Mouse (Mus musculus) hindbrain, embryonic 10.5 days (tissue): Measurements from ENCODE around the gene Med27. TPM values are rescaled to one million over a fixed set of nuclear protein-coding genes. Genes with fewer than 3 reads are reported as not detected.
A peak's percentile ranks its signal among the peaks of the same experiment; 100 is the strongest.

Source experiments
- DNase-seq: peaks from one replicate; pipeline ENCODE4 v3.0.0-alpha.2; 2017; ENCODE audit warnings: low spot score
- H3K27ac ChIP-seq: fragments of 300-500 bp; sonication (generic); 2 replicates; pipeline ENCODE4 v1.5.1; 2016; ENCODE audit warnings: mild to moderate bottlenecking, moderate library complexity
- H3K27me3 ChIP-seq: fragments of 300-500 bp; sonication (generic); 2 replicates; pipeline ENCODE4 v1.6.1; 2016; ENCODE audit warnings: mild to moderate bottlenecking; ENCODE audit not compliant: poor library complexity, insufficient read depth, severe bottlenecking
- H3K36me3 ChIP-seq: fragments of 300-500 bp; sonication (generic); 2 replicates; pipeline ENCODE4 v1.6.1; 2016; ENCODE audit warnings: mild to moderate bottlenecking, moderate library complexity
- H3K4me1 ChIP-seq: fragments of 300-500 bp; sonication (generic); replicated peaks from 2 replicates; pipeline ENCODE4 v1.6.1; 2016; ENCODE audit warnings: mild to moderate bottlenecking
- H3K4me3 ChIP-seq: fragments of 300-500 bp; sonication (generic); 2 replicates; pipeline ENCODE4 v1.5.1; 2016; ENCODE audit warnings: mild to moderate bottlenecking, moderate library complexity
- H3K9me3 ChIP-seq: fragments of 300-500 bp; sonication (generic); 2 replicates; pipeline ENCODE4 v1.6.1; 2016; ENCODE audit warnings: mild to moderate bottlenecking, moderate library complexity
- WGBS: fragments of 180-500 bp; shearing (Covaris S2); methylation state at CpG from one replicate; pipeline ENCODE4 v1.1.7; 2016; 5-methylcytosine and 5-hydroxymethylcytosine counted together
- polyA plus RNA-seq: library from polyadenylated mRNA; unstranded; fragments of >200 nt; fragmentation: Nextera tagmentation; extraction: Ambion mirVana; gene quantifications from 2 replicates; pipeline ENCODE4 v1.2.1, GENCODE M21; 2016

Gene Med27
- polyA plus RNA-seq, 1 experiment from 2014 or later: 70.2 TPM

DNA sequence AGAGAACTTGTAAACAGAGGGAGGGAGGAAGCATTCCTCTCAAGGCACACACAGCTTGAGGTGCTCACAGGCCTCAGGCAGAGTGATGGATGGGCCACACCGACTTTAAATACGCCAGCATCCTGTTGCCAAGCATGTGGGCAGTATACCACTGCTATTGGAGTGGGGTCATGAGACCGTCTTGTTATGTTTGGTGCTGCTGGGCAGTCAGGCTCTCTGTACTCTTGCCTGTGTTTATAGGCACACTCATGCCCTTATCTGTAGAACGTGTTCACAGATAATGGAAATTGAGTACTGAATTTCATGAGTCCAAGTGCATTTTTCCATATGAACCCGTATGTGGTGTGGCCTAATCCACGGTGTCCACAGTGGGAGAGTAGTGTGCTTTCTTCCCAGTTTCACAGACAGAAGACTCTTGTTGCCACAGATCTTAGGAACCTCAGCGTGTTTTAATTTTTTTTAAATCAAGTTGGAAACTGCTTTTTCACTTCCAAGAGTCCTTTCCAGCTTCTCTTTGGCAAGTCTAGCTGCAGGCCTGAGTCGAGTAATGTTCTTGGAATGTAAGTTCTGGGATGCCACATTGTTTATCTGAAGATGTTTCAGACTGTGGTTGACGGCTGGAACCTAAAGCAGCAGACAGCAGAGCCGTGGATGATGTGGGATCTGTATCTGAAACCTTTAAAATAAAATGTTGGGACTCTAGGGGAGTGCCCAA, 75.7 kb downstream of the Med27 start:
- Histone ChIP-seq H3K27ac (peak overlapping the region; percentile 59; the same call in 1 of the 2 replicates), H3K9me3 (no peaks in the 10 kb centered on the region), H3K4me1 (peaks cover 61% of the 10 kb centered on the region), H3K36me3 (no peaks in the 10 kb centered on the region), H3K4me3 (no peak overlapping the region), H3K27me3 (no peaks in the 10 kb centered on the region)
- DNase-seq: no peak
- WGBS: 84% methylated on average over 10 of the region's 10 CpGs

DNA sequence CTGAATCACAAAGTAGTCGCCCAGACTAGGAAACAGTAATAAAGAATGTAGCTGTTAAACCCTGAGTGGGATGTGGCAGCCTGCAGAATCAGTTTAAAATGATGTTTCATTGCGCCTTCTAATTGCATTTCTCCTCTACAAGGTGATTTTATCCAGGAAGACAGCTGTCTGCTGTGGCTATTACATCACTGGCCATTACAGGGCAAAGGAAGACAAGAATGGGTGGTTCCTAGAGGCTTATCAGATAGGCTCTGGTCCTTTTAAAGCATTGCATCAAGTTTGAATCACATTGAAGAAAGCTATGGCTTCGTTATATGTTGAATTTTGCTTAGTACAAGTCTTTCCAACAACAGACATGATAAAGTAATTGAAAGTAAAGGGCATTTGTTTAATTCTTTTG, 76.4 kb downstream of the Med27 start:
- Histone ChIP-seq H3K27me3 (no peaks in the 10 kb centered on the region), H3K4me3 (no peak overlapping the region), H3K27ac (no peak overlapping the region), H3K4me1 (peaks cover 55% of the 10 kb centered on the region), H3K9me3 (no peaks in the 10 kb centered on the region), H3K36me3 (no peaks in the 10 kb centered on the region)
- DNase-seq: no peak
- 87% methylated on average over 3 of the region's 3 CpGs for WGBS

DNA sequence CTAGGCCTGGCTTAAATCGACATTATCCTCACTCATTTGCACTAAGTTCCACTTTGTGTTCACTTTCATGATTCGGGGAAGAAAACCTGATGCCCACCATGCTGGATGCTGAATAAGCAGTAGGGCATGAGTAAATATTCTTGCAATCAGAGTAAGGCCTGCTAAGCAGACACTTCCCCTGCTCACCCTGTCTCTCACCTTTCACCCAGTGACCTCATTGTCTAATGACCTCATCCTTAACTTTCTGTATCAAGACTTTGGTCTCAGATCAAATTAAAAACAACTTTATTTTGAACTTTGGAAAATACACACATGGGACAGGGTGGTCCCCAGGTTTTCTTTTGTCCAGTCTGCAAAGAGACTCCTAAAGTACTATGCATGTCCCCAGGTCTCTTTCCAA, 78.8 kb downstream of the Med27 start:
- no peaks in the 10 kb centered on the region for H3K9me3 ChIP-seq
- H3K36me3 ChIP-seq: no peaks in the 10 kb centered on the region
- H3K4me3 ChIP-seq: no peak overlapping the region
- no peak overlapping the region for H3K27ac ChIP-seq
- DNase-seq: no peak
- H3K27me3 ChIP-seq: no peaks in the 10 kb centered on the region
- WGBS: 88% methylated on average over 2 of the region's 2 CpGs
- H3K4me1 ChIP-seq: peaks cover 32% of the 10 kb centered on the region

DNA sequence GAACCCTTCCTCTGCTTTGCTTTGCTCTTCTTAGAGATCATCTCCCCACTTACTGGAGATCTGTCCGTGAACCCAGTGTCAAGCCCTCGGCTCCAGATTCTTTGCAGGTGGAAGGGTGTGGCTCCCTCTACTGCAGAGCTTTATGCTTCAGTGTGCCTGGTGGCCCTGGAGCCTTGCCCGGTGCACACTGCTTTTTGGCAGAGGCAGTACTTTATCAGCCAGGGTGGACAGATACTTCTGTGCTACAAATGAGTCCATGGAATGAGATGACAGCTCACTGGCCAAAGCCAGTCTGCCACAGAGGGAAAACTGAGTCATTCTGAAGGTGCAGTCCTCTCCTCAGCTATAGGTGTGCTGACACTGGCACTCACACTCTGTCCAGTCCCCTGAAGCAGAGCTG, 80.1 kb downstream of the Med27 start:
- H3K4me1 ChIP-seq: peaks cover 20% of the 10 kb centered on the region
- H3K27me3 ChIP-seq: no peaks in the 10 kb centered on the region
- H3K27ac ChIP-seq: no peak overlapping the region
- H3K9me3 ChIP-seq: no peaks in the 10 kb centered on the region
- no peak for DNase-seq
- WGBS: 87% methylated on average over 3 of the region's 3 CpGs
- H3K4me3 ChIP-seq: no peak overlapping the region
- no peaks in the 10 kb centered on the region for H3K36me3 ChIP-seq

DNA sequence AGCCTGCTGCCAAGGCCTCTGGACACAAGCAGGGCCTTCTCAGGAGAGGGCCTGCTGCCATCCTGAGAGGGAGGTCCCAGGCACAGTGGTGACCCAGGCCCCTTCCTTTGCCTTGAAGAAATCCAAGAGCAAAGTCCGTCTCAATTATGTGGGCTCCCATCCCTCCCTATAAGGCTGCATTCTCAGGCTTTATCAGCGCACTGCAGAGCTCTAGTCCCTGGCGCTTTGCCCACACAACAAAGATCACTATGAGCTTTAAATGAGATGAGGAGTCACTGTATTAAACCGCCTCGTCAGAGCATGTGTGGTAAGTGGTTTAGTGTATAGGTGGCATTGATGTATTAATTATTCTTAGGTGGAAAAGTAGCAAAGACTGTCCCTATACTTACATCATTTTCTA, 85.9 kb downstream of the Med27 start:
- H3K27me3 ChIP-seq: no peaks in the 10 kb centered on the region
- 86% methylated on average over 5 of the region's 5 CpGs for WGBS
- H3K27ac ChIP-seq: no peak overlapping the region
- no peaks in the 10 kb centered on the region for H3K9me3 ChIP-seq
- DNase-seq: no peak
- no peaks in the 10 kb centered on the region for H3K36me3 ChIP-seq
- 0 out of 2 replicates have a peak, but pooled peaks cover 2% of the 10 kb centered on the region for H3K4me1 ChIP-seq
- H3K4me3 ChIP-seq: no peak overlapping the region

DNA sequence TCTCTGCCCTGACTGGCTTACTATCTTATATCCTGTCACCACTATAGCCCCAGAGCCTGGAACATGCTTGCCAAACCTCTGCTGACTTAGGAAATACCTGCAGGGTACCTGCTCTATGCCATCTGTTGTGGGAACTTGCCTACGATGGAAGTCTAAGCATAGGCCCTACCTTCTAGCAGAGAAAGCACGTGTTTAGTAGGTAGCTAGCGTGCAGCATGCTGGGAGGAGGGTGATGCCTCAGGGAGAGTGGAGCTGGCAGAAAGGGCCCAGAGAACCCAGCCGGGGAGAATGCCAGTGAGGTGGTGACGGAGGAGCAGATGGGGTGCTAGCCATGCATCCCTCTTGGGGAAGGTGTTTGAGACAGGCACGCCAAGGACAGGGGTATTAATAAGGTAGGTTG, 89.8 kb downstream of the Med27 start:
- H3K4me3 ChIP-seq: no peak overlapping the region
- no peak for DNase-seq
- WGBS: 93% methylated on average over 6 of the region's 6 CpGs

DNA sequence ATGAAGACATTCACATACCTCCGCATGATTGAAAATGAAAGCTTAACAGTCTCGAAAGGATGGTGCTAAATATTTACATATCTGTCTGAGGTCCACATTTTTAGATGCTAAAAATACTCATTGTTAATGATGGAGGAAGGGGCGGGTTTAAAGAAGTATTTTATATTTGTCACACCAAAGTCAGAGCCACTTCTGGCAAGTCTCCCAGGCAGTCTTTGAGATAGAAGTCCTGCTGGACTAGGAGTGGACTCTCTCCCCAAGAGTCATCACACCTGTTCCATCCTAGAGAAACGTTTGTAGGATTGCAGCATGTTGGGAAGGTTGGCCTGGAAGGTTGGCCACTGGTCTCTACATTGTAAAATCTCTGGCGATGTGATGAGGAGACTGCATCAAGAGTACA, 90.5 kb downstream of the Med27 start:
- no peak overlapping the region for H3K4me3 ChIP-seq
- peaks cover 26% of the 10 kb centered on the region for H3K4me1 ChIP-seq
- no peaks in the 10 kb centered on the region for H3K9me3 ChIP-seq
- 93% methylated on average over 5 of the region's 5 CpGs for WGBS
- no peaks in the 10 kb centered on the region for H3K36me3 ChIP-seq
- no peaks in the 10 kb centered on the region for H3K27me3 ChIP-seq
- H3K27ac ChIP-seq: no peak overlapping the region
- DNase-seq: no peak

More for the DNA sequence above, 89.8 kb downstream of the Med27 start:
- H3K27me3 ChIP-seq: no peaks in the 10 kb centered on the region
- no peaks in the 10 kb centered on the region for H3K9me3 ChIP-seq
- peaks cover 26% of the 10 kb centered on the region for H3K4me1 ChIP-seq
- no peaks in the 10 kb centered on the region for H3K36me3 ChIP-seq
- H3K27ac ChIP-seq: no peak overlapping the region

DNA sequence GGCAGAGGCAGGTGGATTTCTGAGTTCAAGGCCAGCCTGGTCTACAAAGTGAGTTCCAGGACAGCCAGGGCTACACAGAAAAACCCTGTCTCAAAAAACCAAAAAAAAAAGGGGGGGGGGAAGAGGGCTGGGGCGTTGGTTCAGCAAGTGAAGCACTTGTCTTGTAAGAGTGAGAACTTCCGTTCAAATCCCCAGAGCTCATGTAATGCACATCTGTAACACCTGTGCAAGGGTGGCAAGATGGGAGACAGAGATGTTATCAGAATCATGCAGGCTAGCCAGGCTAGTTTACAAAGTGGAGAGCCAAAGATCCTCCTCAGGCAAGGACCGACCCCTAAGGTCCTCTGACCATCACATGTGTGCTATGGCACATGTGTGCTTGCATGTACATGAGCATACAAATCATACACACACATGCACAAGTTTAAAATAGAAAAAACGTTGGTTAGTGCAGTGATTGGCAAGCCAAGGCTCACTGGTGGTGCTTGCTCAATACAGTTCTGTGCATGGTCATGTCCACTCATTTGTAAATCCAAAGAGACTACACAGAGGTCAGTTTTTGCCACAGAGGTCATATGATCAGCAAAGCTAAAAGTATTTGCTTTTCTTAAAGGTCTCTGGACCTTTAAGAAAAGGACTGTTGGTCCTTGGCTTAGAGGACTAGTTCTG, 91.4 kb downstream of the Med27 start:
- H3K4me1 ChIP-seq: peaks cover 26% of the 10 kb centered on the region
- no peaks in the 10 kb centered on the region for H3K9me3 ChIP-seq
- WGBS: 91% methylated on average over 4 of the region's 4 CpGs
- H3K36me3 ChIP-seq: no peaks in the 10 kb centered on the region
- H3K27ac ChIP-seq: no peak overlapping the region
- no peak overlapping the region for H3K4me3 ChIP-seq
- DNase-seq: no peak
- H3K27me3 ChIP-seq: no peaks in the 10 kb centered on the region

DNA sequence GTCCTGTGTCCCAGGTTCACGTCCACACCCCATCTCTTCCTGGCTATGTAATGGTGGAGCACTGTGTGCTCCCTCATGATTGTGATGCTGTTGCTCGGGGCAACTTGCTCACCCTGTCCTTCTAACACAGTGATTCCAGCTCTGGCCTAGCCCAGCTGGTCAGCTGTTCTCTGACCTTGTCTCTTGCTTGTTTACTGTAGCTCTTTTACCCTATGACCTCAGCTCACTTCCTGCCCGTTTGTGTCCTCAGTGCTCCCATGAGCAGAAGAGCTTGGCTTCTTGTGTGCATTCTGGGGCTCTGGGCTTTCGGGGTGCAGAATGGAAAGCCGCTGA, 91.9 kb downstream of the Med27 start:
- Histone ChIP-seq H3K27ac (no peak overlapping the region), H3K36me3 (no peaks in the 10 kb centered on the region), H3K4me1 (peaks cover 29% of the 10 kb centered on the region), H3K9me3 (no peaks in the 10 kb centered on the region), H3K4me3 (no peak overlapping the region), H3K27me3 (no peaks in the 10 kb centered on the region)
- DNase-seq: no peak
- WGBS: 70% methylated on average over 5 of the region's 5 CpGs

DNA sequence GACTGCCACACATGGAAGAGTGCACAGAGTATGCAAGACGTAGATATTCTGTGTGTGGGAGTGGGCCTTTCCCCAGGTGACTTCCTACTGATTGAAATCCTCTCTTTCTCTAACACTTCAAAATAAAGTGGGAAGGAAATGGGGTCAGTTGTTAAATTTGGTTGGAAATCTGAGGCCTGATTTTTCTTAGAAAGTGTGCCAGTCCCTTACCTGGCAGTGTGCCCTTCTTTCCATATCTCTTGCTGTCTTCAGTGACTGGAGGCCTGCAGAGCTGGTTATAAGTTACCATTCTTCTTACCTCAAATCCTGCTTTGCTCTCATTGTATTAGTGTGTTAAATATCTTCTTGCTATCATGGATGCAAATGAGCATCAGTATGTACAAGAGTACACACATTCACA, 92.4 kb downstream of the Med27 start:
- no peak overlapping the region for H3K27ac ChIP-seq
- 67% methylated on average over 1 of the region's 1 CpGs for WGBS
- no peaks in the 10 kb centered on the region for H3K9me3 ChIP-seq
- H3K4me3 ChIP-seq: no peak overlapping the region
- no peaks in the 10 kb centered on the region for H3K36me3 ChIP-seq
- DNase-seq: no peak
- H3K4me1 ChIP-seq: peaks cover 33% of the 10 kb centered on the region
- no peaks in the 10 kb centered on the region for H3K27me3 ChIP-seq

DNA sequence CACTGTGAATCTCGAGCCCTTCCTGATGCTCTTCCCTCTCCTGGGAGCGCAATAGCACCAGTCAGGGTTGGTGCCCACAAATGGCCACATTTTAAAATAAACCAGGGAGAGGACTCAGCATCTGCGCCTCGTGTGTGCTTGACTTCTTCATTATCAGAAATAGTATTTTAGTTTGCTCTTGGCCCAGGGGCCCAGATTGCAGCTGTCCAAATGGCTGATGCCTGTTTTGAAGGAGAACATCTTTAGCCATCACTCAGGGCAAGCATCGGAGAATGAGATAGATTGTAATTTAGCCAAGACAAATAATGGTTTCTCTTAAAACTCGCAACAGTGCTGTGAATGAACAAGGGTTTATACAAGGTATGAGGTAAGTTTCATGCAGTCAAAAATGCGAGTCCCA, 92.8 kb downstream of the Med27 start:
- H3K27ac ChIP-seq: no peak overlapping the region

DNA sequence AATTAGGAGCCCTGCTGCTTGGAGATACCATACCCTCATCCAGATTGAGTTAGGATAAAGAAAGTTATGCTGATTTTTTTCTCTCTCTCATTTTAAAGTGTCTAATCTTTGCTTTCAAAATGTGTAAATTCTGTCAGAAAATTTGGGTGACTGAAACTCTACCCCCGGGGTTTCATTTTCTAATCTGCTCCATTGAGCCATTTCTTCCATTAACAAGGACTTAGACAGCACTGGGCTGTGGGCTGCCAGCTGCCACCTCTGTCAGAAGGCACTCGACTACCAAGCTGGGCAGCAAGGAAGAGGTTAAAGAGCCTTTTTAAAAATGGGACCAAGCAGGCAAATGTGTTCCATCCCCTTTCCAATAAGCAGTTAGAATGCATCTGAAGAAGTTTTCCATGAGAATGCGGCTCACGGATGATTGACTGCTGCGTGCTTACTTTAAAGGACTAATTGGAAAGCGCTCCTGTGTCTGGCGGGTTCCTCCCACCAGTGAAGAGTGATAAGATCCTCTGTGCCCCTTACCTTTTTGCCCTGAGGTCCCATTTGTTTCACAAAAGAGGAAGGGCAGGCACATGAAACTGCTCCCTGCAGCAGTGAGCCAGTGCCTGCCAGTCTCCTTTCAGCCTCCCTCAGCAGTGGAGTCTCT, 93.4 kb downstream of the Med27 start:
- 49% methylated on average over 7 of the region's 7 CpGs for WGBS
- no peak for DNase-seq
- peaks cover 41% of the 10 kb centered on the region for H3K4me1 ChIP-seq

More for the DNA sequence above, 92.8 kb downstream of the Med27 start:
- Histone ChIP-seq H3K36me3 (no peaks in the 10 kb centered on the region), H3K9me3 (no peaks in the 10 kb centered on the region), H3K27me3 (no peaks in the 10 kb centered on the region), H3K4me1 (peaks cover 36% of the 10 kb centered on the region), H3K4me3 (no peak overlapping the region)
- WGBS: 87% methylated on average over 7 of the region's 7 CpGs
- DNase-seq: no peak

DNA sequence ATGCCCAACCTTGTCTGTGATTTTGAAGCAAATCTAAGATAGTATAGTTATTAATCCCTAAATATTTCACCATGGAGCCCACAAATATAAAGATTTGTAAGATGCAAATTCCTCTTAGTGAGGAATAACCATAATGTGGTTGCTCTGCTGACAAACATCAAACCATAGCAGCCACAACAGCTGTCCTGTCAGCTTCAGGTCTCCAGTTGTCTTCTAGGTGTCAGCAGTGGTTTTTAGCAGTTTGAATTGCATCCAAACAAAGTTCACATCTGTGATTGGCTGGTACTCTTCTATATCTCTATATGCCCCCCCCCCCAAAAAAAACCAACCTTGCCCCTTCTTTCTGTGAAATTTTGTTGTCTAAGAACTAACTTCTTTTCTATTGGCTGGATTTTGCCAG, 95.7 kb downstream of the Med27 start:
- no peak overlapping the region for H3K27ac ChIP-seq
- no peak for DNase-seq

More for the DNA sequence above, 93.4 kb downstream of the Med27 start:
- Histone ChIP-seq H3K9me3 (no peaks in the 10 kb centered on the region), H3K4me3 (no peak overlapping the region), H3K27ac (no peak overlapping the region), H3K27me3 (no peaks in the 10 kb centered on the region), H3K36me3 (no peaks in the 10 kb centered on the region)

More for the DNA sequence above, 95.7 kb downstream of the Med27 start:
- no peaks in the 10 kb centered on the region for H3K27me3 ChIP-seq
- no peak overlapping the region for H3K4me3 ChIP-seq
- peaks cover 39% of the 10 kb centered on the region for H3K4me1 ChIP-seq
- H3K9me3 ChIP-seq: no peaks in the 10 kb centered on the region
- H3K36me3 ChIP-seq: no peaks in the 10 kb centered on the region
